Mouse (Mus musculus): ENCODE results near the gene Mvb12b. TPM values are rescaled to one million over a fixed set of nuclear protein-coding genes. Genes with fewer than 3 reads are reported as not detected.

The Mvb12b gene
- polyA plus RNA-seq, 1 experiment from 2014 or later: 30.9 TPM

GRCm38 (mm10) chr2:33683594-33683993 lies 204.2 kb downstream of the Mvb12b start:
- ATAC-seq (replicated peaks; ENCODE audit: low FRiP score) (no peak), DNase-seq (ENCODE audit: low spot score) (no peak)
- WGBS: 58% methylated on average over 4 of the region's 4 CpGs
- no peaks in the 10 kb centered on the region for H3K27me3 ChIP-seq (ENCODE audit: control insufficient read depth, insufficient read depth, low read length)
- H3K36me3 ChIP-seq (ENCODE audit: control insufficient read depth, insufficient read depth, low read length): no peaks in the 10 kb centered on the region
- H3K9me3 ChIP-seq (ENCODE audit: control insufficient read depth, low read length): peaks cover 4% of the 10 kb centered on the region; the same call in 1 of the 2 replicates
- no peak overlapping the region for H3K4me3 ChIP-seq (ENCODE audit: low read depth, low read length)
- H3K27ac ChIP-seq (ENCODE audit: low read depth, low read length): no peak overlapping the region
- H3K9ac ChIP-seq (ENCODE audit: low read length): no peak overlapping the region; the same call in none of the 2 replicates
- peaks cover 5% of the 10 kb centered on the region; the same call in 1 of the 2 replicates for H3K4me1 ChIP-seq (replicated peaks; ENCODE audit: control insufficient read depth, insufficient read depth, low read length)
- H3K4me2 ChIP-seq (ENCODE audit: low read depth, low read length, severe bottlenecking): no peak overlapping the region

- H3K4me3 ChIP-seq (ENCODE audit: low read depth, low read length): no peak overlapping the region
- no peak overlapping the region for H3K27ac ChIP-seq (ENCODE audit: low read depth, low read length)
- 39% methylated on average over 6 of the region's 6 CpGs for WGBS
- peaks cover 4% of the 10 kb centered on the region; the same call in 1 of the 2 replicates for H3K9me3 ChIP-seq (ENCODE audit: control insufficient read depth, low read length)
- no peaks in the 10 kb centered on the region for H3K36me3 ChIP-seq (ENCODE audit: control insufficient read depth, insufficient read depth, low read length)
- no peak for ATAC-seq (replicated peaks; ENCODE audit: low FRiP score)
- no peak for DNase-seq (ENCODE audit: low spot score)
- peaks cover 5% of the 10 kb centered on the region; the same call in 1 of the 2 replicates for H3K4me1 ChIP-seq (replicated peaks; ENCODE audit: control insufficient read depth, insufficient read depth, low read length)
- no peaks in the 10 kb centered on the region for H3K27me3 ChIP-seq (ENCODE audit: control insufficient read depth, insufficient read depth, low read length)
- no peak overlapping the region; the same call in none of the 2 replicates for H3K9ac ChIP-seq (ENCODE audit: low read length)
- H3K4me2 ChIP-seq (ENCODE audit: low read depth, low read length, severe bottlenecking): no peak overlapping the region
Observed at GRCm38 (mm10) chr2:33683095-33683494, 204.7 kb downstream of the Mvb12b start.

- peak; percentile 83 for DNase-seq (ENCODE audit: low spot score)
- Histone ChIP-seq H3K27ac (ENCODE audit: low read depth, low read length) (no peak overlapping the region), H3K9ac (ENCODE audit: low read length) (no peak overlapping the region), H3K4me1 (replicated peaks; ENCODE audit: control insufficient read depth, insufficient read depth, low read length) (peaks cover 5% of the 10 kb centered on the region; the same call in 1 of the 2 replicates), H3K27me3 (ENCODE audit: control insufficient read depth, insufficient read depth, low read length) (no peaks in the 10 kb centered on the region), H3K4me2 (ENCODE audit: low read depth, low read length, severe bottlenecking) (no peak overlapping the region), H3K4me3 (ENCODE audit: low read depth, low read length) (no peak overlapping the region), H3K36me3 (ENCODE audit: control insufficient read depth, insufficient read depth, low read length) (no peaks in the 10 kb centered on the region), H3K9me3 (ENCODE audit: control insufficient read depth, low read length) (peaks cover 1% of the 10 kb centered on the region; the same call in 1 of the 2 replicates)
- ATAC-seq (replicated peaks; ENCODE audit: low FRiP score): no peak
- 10% methylated on average over 4 of the region's 4 CpGs for WGBS
Observed at GRCm38 (mm10) chr2:33682219-33682618, 205.5 kb downstream of the Mvb12b start.

Other genes with a start within 250 kb of the Mvb12b start
- 1.0 and 1.6 TPM in 2 replicates for gene Lmx1b, start 247.4 kb downstream of the Mvb12b start, polyA plus RNA-seq (2014; fragmentation: Nextera tagmentation; extraction: Ambion mirVana)